Mouse (Mus musculus): Measurements from ENCODE around the gene Ncl.

Ncl gene

GRCm38 (mm10) chr1:86311467-86312005 is 47.7 kb downstream of the Ncl start:
- DNase-seq = no peak

GRCm38 (mm10) chr1:86310536-86311310 is 48.5 kb downstream of the Ncl start:
- DNase-seq = no peak

GRCm38 (mm10) chr1:86309270-86309833 is 49.8 kb downstream of the Ncl start:
- DNase-seq = no peak

- DNase-seq = no peak
Measured at GRCm38 (mm10) chr1:86307871-86308641, 51.1 kb downstream of the Ncl start.

- DNase-seq = no peak
Measured at GRCm38 (mm10) chr1:86307177-86307762, 51.9 kb downstream of the Ncl start.

- DNase-seq = no peak
Measured at GRCm38 (mm10) chr1:86306686-86307085, 52.5 kb downstream of the Ncl start.

- peak; percentile 15 to 16 for DNase-seq
Measured at GRCm38 (mm10) chr1:86303873-86304250, 55.3 kb downstream of the Ncl start.

GRCm38 (mm10) chr1:86303063-86303872 is 55.9 kb downstream of the Ncl start:
- peak; percentile 70 for DNase-seq

GRCm38 (mm10) chr1:86302532-86302931 is 56.7 kb downstream of the Ncl start, which contains the start of gene B3gnt7:
TSS of gene B3gnt7 (plus strand) at chr1:86302832.
- DNase-seq = no peak

- DNase-seq = peak; percentile 70 to 71
Measured at GRCm38 (mm10) chr1:86301221-86302091, 57.7 kb downstream of the Ncl start.

- DNase-seq = peak; percentile 51 to 54
Measured at GRCm38 (mm10) chr1:86300731-86301130, 58.5 kb downstream of the Ncl start.

GRCm38 (mm10) chr1:86300093-86300492 is 59.1 kb downstream of the Ncl start:
- no peak for DNase-seq

All from B cell, adult 2 months (primary cell).